Mouse (Mus musculus): ENCODE measurements around the gene Dis3. TPM values are rescaled to one million over a fixed set of nuclear protein-coding genes. Genes with fewer than 3 reads are reported as not detected.

Dis3 gene
- polyA plus RNA-seq, 1 experiment from 2014 or later, result 12.0 TPM

DNA sequence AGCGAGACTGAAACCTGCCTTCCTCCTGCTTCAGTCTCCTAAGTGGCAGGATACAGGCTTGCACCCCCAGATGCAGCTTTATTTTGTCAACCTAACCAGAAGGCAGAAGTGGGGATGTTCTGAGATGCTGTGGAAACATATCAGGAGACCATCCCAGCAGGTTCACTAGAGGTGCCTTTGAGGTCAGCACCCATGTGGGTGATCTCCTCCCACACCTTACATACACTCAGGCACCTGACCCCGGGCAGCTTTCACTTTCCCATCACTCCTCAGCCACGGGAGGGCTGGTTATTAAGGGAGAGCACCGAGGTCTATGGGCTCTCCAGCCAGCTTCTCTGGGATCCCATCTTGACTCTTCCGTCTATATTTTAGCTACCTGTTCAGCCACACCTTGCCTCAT lies 67.0 kb downstream of the Dis3 start:
- TF ChIP-seq EP300 (optimal IDR thresholded peaks at IDR 0.05) (no peak), CTCF (IDR thresholded peaks at IDR 0.05; ENCODE audit: low read depth) (no peak)
- no peak overlapping the region for H3K27ac ChIP-seq (replicated peaks)
- WGBS, result 83% methylated on average over 5 of the region's 5 CpGs

DNA sequence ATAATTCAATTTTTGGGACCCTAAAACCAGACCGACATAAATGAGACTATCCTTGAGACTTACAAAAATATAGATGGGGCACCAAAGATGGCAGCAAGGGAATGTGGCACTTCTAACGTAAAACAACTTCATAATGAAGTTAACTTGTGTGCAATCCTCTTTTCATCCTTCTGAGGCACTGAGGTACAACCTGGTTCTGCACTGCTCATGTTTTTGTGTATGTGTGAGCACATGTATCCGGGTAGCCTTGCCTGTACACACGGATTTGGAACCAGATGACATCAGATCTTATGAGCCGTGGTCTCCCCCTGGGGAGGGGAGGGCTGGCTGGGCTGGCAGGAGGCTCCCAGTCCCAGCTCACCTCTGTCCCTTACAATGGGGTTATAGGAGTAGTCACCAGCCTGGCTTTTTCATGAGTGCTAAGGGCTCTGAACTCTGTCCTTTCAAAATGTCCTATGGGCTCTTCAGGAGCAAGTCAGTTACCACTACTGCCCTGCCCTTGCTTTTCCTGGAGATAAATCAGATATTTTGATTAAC lies 68.2 kb downstream of the Dis3 start:
- Histone ChIP-seq H3K36me3 (ENCODE audit: control insufficient read depth, insufficient read depth, low read length) (no peaks in the 10 kb centered on the region), H3K4me2 (replicated peaks; ENCODE audit: low read depth) (no peak overlapping the region), H3K4me1 (replicated peaks; ENCODE audit: control insufficient read depth, insufficient read depth) (no peaks in the 10 kb centered on the region), H3K27me3 (ENCODE audit: control insufficient read depth, insufficient read depth, low read length) (no peaks in the 10 kb centered on the region), H3K4me3 (ENCODE audit: low read depth, low read length) (no peak overlapping the region), H3K27ac (replicated peaks) (no peak overlapping the region), H3K9me3 (ENCODE audit: control insufficient read depth, low read length) (no peaks in the 10 kb centered on the region), H3K9ac (ENCODE audit: low read length) (no peak overlapping the region)
- TF ChIP-seq EP300 (optimal IDR thresholded peaks at IDR 0.05), result no peak
- no peak for TF ChIP-seq CTCF (IDR thresholded peaks at IDR 0.05; ENCODE audit: low read depth)
- ATAC-seq (ENCODE audit: low FRiP score, low TSS enrichment), result no peak
- WGBS, result 94% methylated on average over 5 of the region's 5 CpGs
- DNase-seq (ENCODE audit: low spot score), result no peak

More for the DNA sequence above, 67.0 kb downstream of the Dis3 start:
- Histone ChIP-seq H3K36me3 (ENCODE audit: control insufficient read depth, insufficient read depth, low read length) (no peaks in the 10 kb centered on the region), H3K9ac (ENCODE audit: low read length) (no peak overlapping the region), H3K9me3 (ENCODE audit: control insufficient read depth, low read length) (no peaks in the 10 kb centered on the region), H3K4me1 (replicated peaks; ENCODE audit: control insufficient read depth, insufficient read depth) (no peaks in the 10 kb centered on the region), H3K4me3 (ENCODE audit: low read depth, low read length) (no peak overlapping the region), H3K4me2 (replicated peaks; ENCODE audit: low read depth) (no peak overlapping the region), H3K27me3 (ENCODE audit: control insufficient read depth, insufficient read depth, low read length) (no peaks in the 10 kb centered on the region)
- DNase-seq (ENCODE audit: low spot score) (no peak), ATAC-seq (ENCODE audit: low FRiP score, low TSS enrichment) (no peak)

DNA sequence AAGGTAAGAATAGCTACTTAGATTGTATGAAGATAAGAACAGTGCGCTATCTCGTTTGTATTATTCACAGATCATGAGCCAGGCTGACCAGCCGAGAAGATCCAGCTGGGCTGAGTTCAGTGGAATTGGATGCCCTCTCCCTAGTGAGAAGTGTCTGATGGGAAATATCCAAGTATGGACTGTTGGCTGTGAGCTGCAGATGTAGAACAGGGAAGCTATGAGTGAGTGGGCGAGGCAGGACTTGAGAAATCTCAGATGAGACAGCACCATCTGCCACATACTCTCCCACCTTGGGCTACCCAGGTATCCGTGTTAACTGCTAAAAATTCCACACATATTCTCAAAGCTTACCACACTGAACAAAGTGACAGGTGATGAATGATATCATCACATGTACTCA lies 69.6 kb downstream of the Dis3 start:
- no peak overlapping the region for H3K4me3 ChIP-seq (ENCODE audit: low read depth, low read length)
- TF ChIP-seq CTCF (IDR thresholded peaks at IDR 0.05; ENCODE audit: low read depth), result no peak
- no peak for TF ChIP-seq EP300 (optimal IDR thresholded peaks at IDR 0.05)
- H3K4me2 ChIP-seq (replicated peaks; ENCODE audit: low read depth), result no peak overlapping the region
- H3K9ac ChIP-seq (ENCODE audit: low read length), result no peak overlapping the region
- DNase-seq (ENCODE audit: low spot score) (no peak), ATAC-seq (ENCODE audit: low FRiP score, low TSS enrichment) (0 out of 2 replicates have a peak, but pooled peaks have one; percentile 38)
- H3K4me1 ChIP-seq (replicated peaks; ENCODE audit: control insufficient read depth, insufficient read depth), result no peaks in the 10 kb centered on the region
- no peaks in the 10 kb centered on the region for H3K36me3 ChIP-seq (ENCODE audit: control insufficient read depth, insufficient read depth, low read length)
- no peak overlapping the region for H3K27ac ChIP-seq (replicated peaks)
- H3K27me3 ChIP-seq (ENCODE audit: control insufficient read depth, insufficient read depth, low read length), result no peaks in the 10 kb centered on the region
- H3K9me3 ChIP-seq (ENCODE audit: control insufficient read depth, low read length), result no peaks in the 10 kb centered on the region
- WGBS, result 49% methylated on average over 5 of the region's 5 CpGs

Other genes starting within 250 kb of the Dis3 start
- 3.2 and 3.6 TPM in 2 replicates for gene Rpl36a-ps1, start 105.5 kb downstream of the Dis3 start, polyA plus RNA-seq (2015; fragmentation: Nextera tagmentation; extraction: Ambion mirVana)
- 52.8 and 55.8 TPM in 2 replicates for gene Mzt1, start 53.6 kb downstream of the Dis3 start, polyA plus RNA-seq (2015; fragmentation: Nextera tagmentation; extraction: Ambion mirVana)
- gene Bora, start 53.5 kb downstream of the Dis3 start, polyA plus RNA-seq (2015; fragmentation: Nextera tagmentation; extraction: Ambion mirVana), result 12.4 and 13.8 TPM in 2 replicates
- 6.1 and 7.6 TPM in 2 replicates for gene Pibf1, start 346 bp downstream of the Dis3 start, polyA plus RNA-seq (2015; fragmentation: Nextera tagmentation; extraction: Ambion mirVana)
- 101 and 112 TPM in 2 replicates for gene Klf5, start 198.9 kb upstream of the Dis3 start, polyA plus RNA-seq (2015; fragmentation: Nextera tagmentation; extraction: Ambion mirVana)